Mouse (Mus musculus): ENCODE measurements around the gene Nos3.
"Not testable (repeated sequence)": the region's sequence is repeated elsewhere in the genome, so short reads cannot be mapped to it uniquely, and the experiment has no call there.

The Nos3 gene

GRCm38 (mm10) chr5:24374666-24375328 is 10.2 kb downstream of the Nos3 start:
- no peak for DNase-seq

DNA sequence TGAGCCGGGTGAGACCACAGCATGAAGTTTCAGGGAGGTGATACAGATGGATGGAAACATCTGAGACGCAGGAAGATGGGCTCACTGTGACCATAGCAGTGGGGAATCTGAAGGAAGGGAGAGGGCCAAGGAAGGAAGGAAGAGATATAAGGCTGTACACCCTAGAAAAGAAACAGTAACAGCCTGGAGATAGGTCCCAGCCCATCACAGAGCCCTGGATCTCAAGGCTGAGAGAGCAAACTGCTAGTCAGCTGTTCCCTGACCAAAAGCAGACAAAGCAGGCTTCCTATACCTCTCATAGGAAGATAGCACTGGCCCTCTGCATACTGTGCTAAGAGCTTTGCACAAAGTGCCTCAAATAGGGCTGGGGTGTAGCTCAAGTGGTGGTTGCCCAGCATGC is 14.1 kb downstream of the Nos3 start:
- DNase-seq: no peak

DNA sequence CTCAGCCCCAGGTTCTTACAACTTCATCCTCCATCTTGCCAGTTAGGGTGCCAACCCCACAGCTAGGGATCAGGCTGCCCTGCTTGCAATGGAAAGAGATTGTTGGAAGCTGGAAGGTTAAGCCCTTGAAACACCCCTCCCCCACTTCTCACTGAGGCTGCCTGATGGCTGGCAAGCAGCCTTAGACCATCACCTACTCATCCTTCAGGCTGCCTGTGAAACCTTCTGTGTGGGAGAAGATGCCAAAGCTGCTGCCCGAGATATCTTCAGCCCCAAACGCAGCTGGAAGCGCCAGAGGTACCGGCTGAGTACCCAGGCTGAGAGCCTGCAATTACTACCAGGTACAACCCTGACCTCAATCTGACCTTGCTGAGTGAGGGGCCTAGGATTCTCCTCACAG is 14.9 kb downstream of the Nos3 start:
- DNase-seq: no peak

DNA sequence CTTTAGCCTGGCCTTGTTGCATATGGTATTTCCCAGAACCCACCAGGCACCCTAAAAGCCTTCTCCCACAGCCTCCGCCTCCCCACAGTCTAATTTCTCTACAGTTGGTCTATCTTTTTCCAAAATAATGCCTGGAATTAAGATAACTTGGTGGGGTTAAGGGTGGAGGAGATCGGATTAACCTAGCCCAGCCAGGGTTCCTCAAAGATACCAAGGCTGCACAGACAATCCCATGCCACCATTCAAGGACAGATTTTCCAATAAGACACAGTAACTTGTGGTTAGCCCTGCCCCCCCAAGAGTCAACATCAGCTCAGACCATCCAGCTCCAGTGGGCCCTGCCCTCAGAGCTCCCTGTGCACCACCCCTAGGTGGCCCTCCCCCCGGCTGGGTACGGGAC is 15.9 kb downstream of the Nos3 start:
- no peak for DNase-seq

- no peak for DNase-seq
Measured at GRCm38 (mm10) chr5:24381486-24381885, 16.9 kb downstream of the Nos3 start.

GRCm38 (mm10) chr5:24381988-24382387 is 17.4 kb downstream of the Nos3 start:
- no peak for DNase-seq

DNA sequence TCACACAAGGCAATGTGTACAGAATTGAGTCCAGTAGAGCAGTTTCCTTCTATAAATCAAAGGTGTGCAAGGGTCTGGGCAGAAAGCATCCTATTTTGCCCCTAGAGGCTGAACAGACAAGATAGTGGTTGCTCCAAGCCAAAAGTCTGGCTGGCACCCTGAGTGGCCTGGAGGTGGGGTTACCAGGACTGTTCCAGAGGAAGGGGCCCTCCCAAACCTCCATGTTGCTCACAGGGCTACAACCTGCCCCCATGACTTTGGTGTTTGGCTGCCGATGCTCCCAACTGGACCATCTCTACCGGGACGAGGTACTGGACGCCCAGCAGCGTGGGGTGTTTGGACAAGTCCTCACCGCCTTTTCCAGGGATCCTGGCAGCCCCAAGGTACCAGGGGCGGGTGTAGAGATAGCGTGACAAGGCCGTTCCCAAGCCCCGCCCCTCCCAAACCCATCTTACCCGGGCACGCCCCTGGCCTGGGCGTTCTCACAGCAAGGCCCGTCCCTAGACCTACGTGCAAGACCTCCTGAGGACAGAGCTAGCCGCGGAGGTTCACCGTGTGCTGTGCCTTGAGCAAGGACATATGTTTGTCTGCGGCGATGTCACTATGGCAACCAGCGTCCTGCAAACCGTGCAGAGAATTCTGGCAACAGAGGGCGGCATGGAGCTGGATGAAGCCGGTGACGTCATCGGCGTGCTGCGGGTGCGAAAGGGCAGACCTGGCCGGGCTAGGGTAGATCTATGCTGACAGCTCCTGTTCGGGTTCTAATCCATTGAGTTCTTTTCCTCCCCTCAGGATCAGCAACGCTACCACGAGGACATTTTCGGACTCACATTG is 18.6 kb downstream of the Nos3 start:
- peak; percentile 94 to 95 for DNase-seq

- peak; percentile 28 to 55 for DNase-seq
Measured at GRCm38 (mm10) chr5:24384407-24384806, 19.8 kb downstream of the Nos3 start.

DNA sequence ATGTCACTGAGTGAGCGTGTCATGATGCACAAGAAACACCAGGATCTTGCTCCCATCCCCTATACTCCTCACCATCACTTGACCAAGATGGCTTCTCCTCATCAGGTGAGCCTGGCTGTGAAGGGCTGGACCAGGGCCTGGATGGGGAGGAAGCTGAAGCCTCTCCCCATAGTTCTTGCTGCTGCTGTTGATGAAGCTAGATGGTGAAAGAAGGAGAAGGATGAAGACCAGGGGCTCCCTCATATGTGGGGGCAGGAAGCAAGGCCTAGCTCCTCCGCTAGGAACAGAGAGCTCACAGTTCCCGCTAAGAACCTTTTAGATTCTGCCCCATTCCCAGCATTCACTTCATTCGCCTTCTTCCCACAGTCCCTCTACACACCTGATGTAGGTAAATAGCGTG is 20.8 kb downstream of the Nos3 start:
- no peak for DNase-seq

DNA sequence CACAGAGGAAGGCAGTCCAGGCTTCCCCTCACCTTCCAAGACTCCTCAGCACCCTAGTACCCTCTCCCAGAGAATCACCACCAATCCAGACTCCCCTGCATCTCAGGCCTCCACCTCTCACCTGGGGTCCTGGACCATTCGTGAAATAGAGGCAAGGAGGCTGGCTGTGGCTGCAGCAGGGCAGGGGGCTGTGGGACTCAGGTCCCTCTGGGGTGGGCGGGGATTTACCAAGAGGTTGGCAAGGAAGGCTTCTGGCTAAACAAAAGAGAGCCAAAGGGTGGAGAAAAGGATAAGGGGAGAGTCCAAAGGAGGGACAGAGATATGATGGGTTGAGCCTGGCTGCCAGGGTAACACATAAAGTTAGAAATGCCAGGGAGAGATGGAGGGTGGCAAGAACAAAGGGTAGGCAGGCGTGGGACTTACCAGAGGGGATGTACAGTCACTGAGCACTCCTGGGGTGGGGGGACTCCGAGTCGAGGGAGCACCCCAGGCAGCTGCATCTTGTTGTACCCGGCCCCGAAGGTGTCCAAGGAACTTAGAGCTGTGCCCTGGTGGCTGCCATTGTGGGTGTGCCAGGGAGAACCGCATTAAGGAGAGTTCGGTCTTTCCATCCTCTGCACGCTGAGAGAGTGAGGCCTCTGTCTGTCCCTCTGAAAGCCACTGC is 21.4 kb downstream of the Nos3 start:
- no peak for DNase-seq

DNA sequence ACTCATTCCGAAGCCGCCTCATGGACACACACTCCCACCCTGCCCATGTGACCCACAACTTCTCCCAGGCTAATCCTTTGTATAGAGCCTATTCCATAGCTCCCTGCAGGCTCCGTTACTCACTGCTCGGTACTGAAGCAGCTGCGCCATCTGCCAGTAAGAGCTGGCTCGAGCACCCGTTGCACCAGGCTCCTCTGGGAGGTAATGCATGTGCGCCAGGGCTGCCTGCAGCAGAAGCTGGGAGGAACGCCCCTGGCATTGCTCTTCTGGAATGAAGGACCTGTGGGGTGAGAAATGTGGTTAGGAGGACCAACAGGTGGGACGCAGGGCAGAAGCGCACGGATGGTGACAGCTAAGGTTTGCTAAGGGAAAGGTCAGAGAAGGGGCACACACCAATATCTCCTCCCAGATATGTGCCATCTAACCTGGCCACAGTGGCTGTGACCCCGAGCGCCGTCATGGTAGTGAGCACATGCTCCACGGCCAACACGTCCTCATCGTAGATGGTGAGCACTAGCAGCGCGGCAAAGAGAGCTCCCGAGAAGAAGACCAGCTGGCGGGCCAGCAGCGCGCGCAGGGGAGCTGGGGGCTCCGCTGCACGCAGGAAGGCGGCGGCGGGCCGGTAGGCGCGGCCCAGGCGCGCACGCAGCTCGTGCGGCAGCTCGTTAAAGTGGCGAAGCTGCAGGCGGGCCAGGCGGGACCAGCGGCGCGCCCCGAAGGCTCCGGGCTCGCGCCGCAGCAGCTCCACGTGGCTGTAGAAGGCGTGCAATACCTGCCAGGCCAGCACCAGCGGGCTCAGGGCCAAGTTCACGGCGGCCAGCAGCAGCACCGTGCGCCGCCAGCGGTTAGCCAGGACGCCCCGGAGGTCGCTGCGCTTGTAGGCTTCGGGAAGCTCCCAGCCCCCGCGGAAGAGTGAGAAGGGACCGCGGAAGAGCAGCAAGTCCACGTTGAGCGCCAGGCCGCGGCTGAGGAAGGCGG is 22.9 kb downstream of the Nos3 start:
- peak; percentile 71 to 79 for DNase-seq

GRCm38 (mm10) chr5:24388246-24388915 is 23.8 kb downstream of the Nos3 start:
- DNase-seq: no peak

DNA sequence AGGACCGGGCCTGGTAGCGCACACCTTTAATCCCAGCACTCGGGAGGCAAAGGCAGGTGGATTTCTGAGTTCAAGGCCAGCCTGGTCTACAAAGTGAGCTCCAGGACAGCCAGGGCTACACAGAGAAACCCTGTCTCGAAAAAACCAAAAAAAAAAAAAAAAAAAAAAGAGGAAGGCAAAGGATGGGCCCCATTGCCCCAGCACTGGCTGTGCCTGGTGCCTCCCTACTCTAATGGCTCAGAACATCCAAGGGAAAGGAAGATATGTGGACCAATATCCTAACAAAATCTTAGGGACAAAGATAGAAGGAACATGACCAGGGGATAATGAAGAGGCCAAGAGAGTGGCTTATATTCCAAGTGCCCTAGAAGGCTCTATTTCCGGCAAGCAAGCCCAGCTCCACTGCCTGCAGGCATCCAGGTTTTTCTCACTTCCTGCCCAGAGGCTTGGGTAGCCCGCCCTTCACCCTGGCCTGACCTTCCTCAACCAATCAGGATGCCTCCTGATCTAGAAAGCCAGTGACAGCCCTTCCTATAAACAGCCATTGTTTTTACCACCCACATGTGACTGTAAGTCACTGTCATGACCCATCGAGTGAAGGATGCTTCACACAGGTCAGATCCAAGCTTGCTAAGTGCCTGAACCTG is 24.5 kb downstream of the Nos3 start:
- DNase-seq: peak; percentile 33 to 59

- no peak for DNase-seq
Measured at GRCm38 (mm10) chr5:24389658-24390020, 25.0 kb downstream of the Nos3 start.

DNA sequence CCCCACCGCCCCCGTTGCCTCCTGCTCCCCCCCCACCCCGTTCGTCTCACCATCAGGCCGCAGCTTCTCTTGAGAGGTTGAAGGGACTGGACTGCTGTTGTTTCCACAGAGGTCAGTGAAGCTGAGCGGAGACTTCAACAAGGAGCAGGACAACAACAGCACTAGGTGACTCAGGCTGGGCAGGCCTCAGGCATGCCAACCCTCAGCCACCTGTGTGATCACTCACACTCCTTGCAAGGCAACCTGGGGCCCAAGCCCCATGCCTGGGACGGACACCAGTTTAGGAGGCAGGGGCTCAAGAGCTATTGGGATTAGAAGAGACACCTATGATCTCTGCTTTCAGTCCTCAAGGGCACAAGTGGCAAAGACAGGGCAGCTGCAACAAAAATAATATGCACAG is 27.3 kb downstream of the Nos3 start, which contains the start of gene Atg9b:
Gene Atg9b, minus strand, starts transcription at position 280 of the 400 bp plus-strand sequence.
- DNase-seq: no peak

DNA sequence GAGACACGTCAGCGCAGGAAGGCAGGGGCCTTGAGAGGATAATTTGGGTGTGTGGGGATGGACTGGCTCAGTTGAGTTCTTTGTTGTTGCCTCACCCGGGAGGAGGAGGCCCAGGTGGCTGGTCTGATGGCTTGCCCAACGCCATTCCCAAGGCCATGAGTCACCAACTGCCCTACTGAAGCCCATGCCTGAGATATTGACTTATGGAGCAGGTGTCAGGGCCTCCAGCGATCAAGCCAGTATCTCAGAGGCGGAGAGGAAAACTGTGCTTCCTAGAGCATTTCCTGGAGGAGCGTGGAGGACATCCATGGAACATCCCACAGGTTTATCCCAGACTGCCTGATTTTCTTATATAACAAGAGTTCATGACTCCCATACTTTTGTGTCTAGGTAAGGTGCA is 28.1 kb downstream of the Nos3 start:
- DNase-seq: peak in 1 of 2 experiments; percentile 8

- peak; percentile 81 to 88 for DNase-seq
Measured at GRCm38 (mm10) chr5:24393392-24393997, 28.9 kb downstream of the Nos3 start, which contains the start of gene Abcb8. Abcb8 (plus strand) TSS chr5:24393663.

DNA sequence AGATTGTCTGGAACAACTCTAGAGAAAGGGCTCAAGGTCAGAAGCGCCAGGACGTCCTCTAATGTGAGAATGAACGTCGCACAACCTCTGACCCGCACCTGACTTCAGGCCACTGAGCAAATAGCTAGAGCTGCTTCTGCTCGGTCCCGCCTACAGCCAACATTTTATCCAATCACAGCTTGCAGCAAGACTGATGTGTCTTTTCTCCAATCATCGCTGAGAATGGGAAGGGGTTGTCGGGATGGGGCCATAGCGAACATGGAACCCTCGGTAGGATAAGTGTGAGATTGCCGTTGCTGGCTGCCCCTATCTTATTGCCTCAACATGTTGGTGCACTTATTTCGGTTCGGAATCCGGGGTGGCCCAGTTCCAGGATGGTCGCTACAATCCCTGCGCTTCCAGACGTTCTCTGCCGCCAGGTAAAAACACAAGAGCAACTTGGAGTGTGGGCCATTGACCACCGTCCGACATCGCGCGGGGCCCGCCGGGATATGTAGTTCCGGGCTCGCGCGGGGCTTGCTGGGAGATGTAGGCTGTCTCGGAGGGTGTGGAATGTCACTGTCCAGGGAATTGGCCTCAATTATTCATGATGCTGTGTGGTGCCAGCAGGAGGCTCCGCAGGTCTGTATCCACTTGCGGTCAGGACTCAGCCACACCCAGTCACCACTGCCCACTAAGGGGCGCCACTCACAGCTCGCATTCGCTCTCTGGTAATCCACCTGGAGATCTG is 29.7 kb downstream of the Nos3 start:
- peak; percentile 94 to 97 for DNase-seq

- not testable (repeated sequence) for DNase-seq
Measured at GRCm38 (mm10) chr5:24396254-24396653, 31.6 kb downstream of the Nos3 start.

DNA sequence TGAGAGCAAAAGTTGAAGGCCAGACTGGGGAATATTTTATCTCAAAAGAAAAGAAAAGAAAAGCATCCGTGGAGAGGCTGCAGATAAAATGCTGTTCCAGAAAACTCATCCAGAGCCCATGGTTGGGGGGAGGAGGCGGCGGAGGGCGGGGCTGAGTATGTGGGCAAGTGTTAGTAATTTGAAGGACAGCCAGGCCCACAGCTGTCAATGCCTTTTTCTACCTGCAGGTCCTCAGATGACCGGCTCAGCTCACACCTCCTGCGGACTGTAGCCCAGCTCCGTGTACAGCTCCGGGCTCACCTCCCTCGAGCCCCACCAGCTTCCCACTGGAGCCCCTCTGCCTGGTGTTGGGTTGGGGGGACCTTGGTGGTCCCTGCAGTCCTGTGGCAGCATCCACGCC is 35.1 kb downstream of the Nos3 start:
- no peak for DNase-seq
